Mouse (Mus musculus): ENCODE data around the gene Aaas.
"Not testable (repeated sequence)": the region's sequence is repeated elsewhere in the genome, so short reads cannot be mapped to it uniquely, and the experiment has no call there.

Aaas gene

GRCm38 (mm10) chr15:102356501-102357325 lies 6.1 kb upstream of the Aaas start:
- DNase-seq (ENCODE audit: extremely low spot score) = peak; percentile 44

GRCm38 (mm10) chr15:102355871-102356441 lies 5.4 kb upstream of the Aaas start:
- peak; percentile 86 for DNase-seq (ENCODE audit: extremely low spot score)

GRCm38 (mm10) chr15:102355134-102355870 lies 4.7 kb upstream of the Aaas start:
- DNase-seq (ENCODE audit: extremely low spot score) = peak; percentile 86

- no peak for DNase-seq (ENCODE audit: extremely low spot score)
These were observed 3.4 kb upstream of the Aaas start for GRCm38 (mm10) chr15:102353986-102354385.

- no peak for DNase-seq (ENCODE audit: extremely low spot score)
These were observed 1.6 kb upstream of the Aaas start for GRCm38 (mm10) chr15:102352177-102352576.

GRCm38 (mm10) chr15:102350942-102351291 lies 346 bp upstream of the Aaas start:
- DNase-seq (ENCODE audit: extremely low spot score) = no peak

- DNase-seq (ENCODE audit: extremely low spot score) = no peak
These were observed 4.1 kb downstream of the Aaas start for GRCm38 (mm10) chr15:102346444-102346843.

GRCm38 (mm10) chr15:102344490-102344889 lies 6.1 kb downstream of the Aaas start:
- DNase-seq (ENCODE audit: extremely low spot score) = no peak

- peak; percentile 40 for DNase-seq (ENCODE audit: extremely low spot score)
These were observed 9.0 kb downstream of the Aaas start for GRCm38 (mm10) chr15:102341580-102341979.

GRCm38 (mm10) chr15:102339612-102340011 lies 11.0 kb downstream of the Aaas start:
- no peak for DNase-seq (ENCODE audit: extremely low spot score)

- DNase-seq (ENCODE audit: extremely low spot score) = no peak
These were observed 13.6 kb downstream of the Aaas start for GRCm38 (mm10) chr15:102336946-102337345.

GRCm38 (mm10) chr15:102335925-102336324 lies 14.6 kb downstream of the Aaas start:
- DNase-seq (ENCODE audit: extremely low spot score) = not testable (repeated sequence)

- DNase-seq (ENCODE audit: extremely low spot score) = no peak
These were observed 15.3 kb downstream of the Aaas start for GRCm38 (mm10) chr15:102335254-102335653.

GRCm38 (mm10) chr15:102331610-102332015 lies 19.0 kb downstream of the Aaas start, which contains the start of gene Myg1:
TSS of gene Myg1 (plus strand) at chr15:102331709.
- peak; percentile 83 for DNase-seq (ENCODE audit: extremely low spot score)

GRCm38 (mm10) chr15:102326892-102327291 lies 23.7 kb downstream of the Aaas start:
- DNase-seq (ENCODE audit: extremely low spot score) = no peak

GRCm38 (mm10) chr15:102326022-102326576 lies 24.5 kb downstream of the Aaas start, which contains the start of gene Pfdn5:
TSS of gene Pfdn5 (plus strand) at chr15:102326116.
- DNase-seq (ENCODE audit: extremely low spot score) = peak; percentile 87

- peak; percentile 14 for DNase-seq (ENCODE audit: extremely low spot score)
These were observed 25.7 kb downstream of the Aaas start for GRCm38 (mm10) chr15:102324654-102325473.

- peak; percentile 29 for DNase-seq (ENCODE audit: extremely low spot score)
These were observed 34.3 kb downstream of the Aaas start for GRCm38 (mm10) chr15:102316263-102316662.

- no peak for DNase-seq (ENCODE audit: extremely low spot score)
These were observed 35.3 kb downstream of the Aaas start for GRCm38 (mm10) chr15:102315292-102315691.

- no peak for DNase-seq (ENCODE audit: extremely low spot score)
These were observed 39.1 kb downstream of the Aaas start for GRCm38 (mm10) chr15:102311489-102311888.
